Mouse (Mus musculus): ENCODE data around the gene Sec16b.

Sec16b gene

GRCm38 (mm10) chr1:157506522-157506921 is at the start of gene Sec16b:
Gene Sec16b, plus strand, starts transcription at chr1:157506728.
- peak; percentile 18 for DNase-seq (ENCODE audit: low spot score)

- DNase-seq (ENCODE audit: low spot score) = peak; percentile 43
Observed at GRCm38 (mm10) chr1:157457789-157458188, 48.7 kb upstream of the Sec16b start.

GRCm38 (mm10) chr1:157458421-157459208 is 47.9 kb upstream of the Sec16b start, which contains the start of gene Cryzl2:
Gene Cryzl2, plus strand, starts transcription at chr1:157458577.
- peak; percentile 81 for DNase-seq (ENCODE audit: low spot score)

GRCm38 (mm10) chr1:157459904-157460303 is 46.6 kb upstream of the Sec16b start:
- no peak for DNase-seq (ENCODE audit: low spot score)

- no peak for DNase-seq (ENCODE audit: low spot score)
Observed at GRCm38 (mm10) chr1:157461276-157461675, 45.3 kb upstream of the Sec16b start.

- DNase-seq (ENCODE audit: low spot score) = no peak
Observed at GRCm38 (mm10) chr1:157462336-157462735, 44.2 kb upstream of the Sec16b start.

GRCm38 (mm10) chr1:157465194-157465593 is 41.3 kb upstream of the Sec16b start:
- DNase-seq (ENCODE audit: low spot score) = peak; percentile 67

GRCm38 (mm10) chr1:157467866-157468265 is 38.7 kb upstream of the Sec16b start:
- DNase-seq (ENCODE audit: low spot score) = no peak

- no peak for DNase-seq (ENCODE audit: low spot score)
Observed at GRCm38 (mm10) chr1:157470761-157471386, 35.7 kb upstream of the Sec16b start.

GRCm38 (mm10) chr1:157472716-157473115 is 33.8 kb upstream of the Sec16b start:
- no peak for DNase-seq (ENCODE audit: low spot score)

- no peak for DNase-seq (ENCODE audit: low spot score)
Observed at GRCm38 (mm10) chr1:157474865-157475264, 31.7 kb upstream of the Sec16b start.

GRCm38 (mm10) chr1:157476231-157476630 is 30.3 kb upstream of the Sec16b start:
- DNase-seq (ENCODE audit: low spot score) = no peak

- no peak for DNase-seq (ENCODE audit: low spot score)
Observed at GRCm38 (mm10) chr1:157480090-157480489, 26.4 kb upstream of the Sec16b start.

GRCm38 (mm10) chr1:157480901-157481300 is 25.6 kb upstream of the Sec16b start:
- no peak for DNase-seq (ENCODE audit: low spot score)

- DNase-seq (ENCODE audit: low spot score) = no peak
Observed at GRCm38 (mm10) chr1:157481666-157482065, 24.9 kb upstream of the Sec16b start.

- DNase-seq (ENCODE audit: low spot score) = no peak
Observed at GRCm38 (mm10) chr1:157484161-157484560, 22.4 kb upstream of the Sec16b start.

GRCm38 (mm10) chr1:157500657-157501056 is 5.9 kb upstream of the Sec16b start:
- no peak for DNase-seq (ENCODE audit: low spot score)

- no peak for DNase-seq (ENCODE audit: low spot score)
Observed at GRCm38 (mm10) chr1:157501352-157501945, 5.1 kb upstream of the Sec16b start.

GRCm38 (mm10) chr1:157503071-157503470 is 3.5 kb upstream of the Sec16b start:
- DNase-seq (ENCODE audit: low spot score) = no peak

- DNase-seq (ENCODE audit: low spot score) = no peak
Observed at GRCm38 (mm10) chr1:157506995-157507595, 567 bp downstream of the Sec16b start.

- no peak for DNase-seq (ENCODE audit: low spot score)
Observed at GRCm38 (mm10) chr1:157507814-157508213, 1.3 kb downstream of the Sec16b start.

GRCm38 (mm10) chr1:157512690-157513448 is 6.3 kb downstream of the Sec16b start:
- DNase-seq (ENCODE audit: low spot score) = no peak
